ENCODE assay signal across 8 mouse cellular contexts in genomic region chr15:88864270-88865030, GRCm38 (mm10). TPM values are rescaled to one million over a fixed set of nuclear protein-coding genes. Genes with fewer than 3 reads are reported as not detected.
DNase-seq lines count a peak whose midpoint lies in the region; TF ChIP-seq lines count a peak whose summit lies in the region.

No protein-coding gene starts in this region.

- H3K4me3 ChIP-seq in layer of hippocampus, adult 2 months = peak overlapping the region; percentile 66
- peak overlapping the region; percentile 58 for H3K4me3 ChIP-seq in embryonic fibroblast, embryonic 13.5 days (ENCODE audit: insufficient read depth, low read length)

- no peak for DNase-seq in layer of hippocampus, adult 2 months (ENCODE audit: low spot score in 2 of 2)
- DNase-seq in layer of hippocampus, postnatal 36 days = no peak
- DNase-seq in adrenal gland, adult 2 months = peak; percentile 70
- peak; percentile 81 for DNase-seq in kidney, adult 11 months
- DNase-seq in lung, postnatal 10 days = peak; percentile 46
- DNase-seq in frontal cortex, postnatal 14 days (ENCODE audit: low spot score in 2 of 2) = no peak
- DNase-seq in retina, postnatal 1 day = no peak

- peak; percentile 41 for TF ChIP-seq CTCF in layer of hippocampus, adult 2 months (conservative IDR thresholded peaks at IDR 0.05)
- TF ChIP-seq CTCF in embryonic fibroblast, embryonic 13.5 days (IDR thresholded peaks at IDR 0.05; ENCODE audit: borderline replicate concordance, insufficient read depth, low read length) = no peak

- peaks cover 23% of the 10 kb centered on the region for H3K4me1 ChIP-seq in embryonic fibroblast, embryonic 13.5 days (ENCODE audit: control insufficient read depth, insufficient read depth, low read length)

- H3K27ac ChIP-seq in layer of hippocampus, adult 2 months = peak overlapping the region; percentile 97
- H3K27ac ChIP-seq in embryonic fibroblast, embryonic 13.5 days (ENCODE audit: insufficient read depth, low read length) = no peak overlapping the region

- TF ChIP-seq POLR2A in embryonic fibroblast, embryonic 13.5 days (IDR thresholded peaks at IDR 0.05; ENCODE audit: low read depth, low read length) = no peak

RNA-seq across cellular contexts. Expression of gene Pim3, which starts 2.5 kb away (rescaled TPM):
- 10 to 100 TPM; 29.9 to 37.9 TPM for total RNA-seq in layer of hippocampus, adult 2 months (2021)
- 10 to 100 TPM; 36.7 to 37.1 TPM for total RNA-seq in layer of hippocampus, postnatal 36 days (2021)
- total RNA-seq in adrenal gland, adult 2 months (2021) = 100 to 1,000 TPM in 1 of 2 experiments, 10 to 100 TPM in 1; 71.7 to 105 TPM
- 156 and 157 TPM in 2 replicates for polyA plus RNA-seq in adrenal gland, adult 2 months (2012; rRNA removed)
- polyA plus RNA-seq in embryonic fibroblast, embryonic 13.5 days (2011; ENCODE audit: insufficient read length, low read depth, missing spikeins) = 9.6 and 11.6 TPM in 2 replicates

RNA-seq across cellular contexts. Expression of gene Creld2, which starts 45.0 kb away (rescaled TPM):
- total RNA-seq in layer of hippocampus, adult 2 months (2021) = 10 to 100 TPM; 21.4 to 26.5 TPM
- 10 to 100 TPM; 29.3 to 41.6 TPM for total RNA-seq in layer of hippocampus, postnatal 36 days (2021)
- total RNA-seq in adrenal gland, adult 2 months (2021) = 10 to 100 TPM; 44.8 to 45.6 TPM
- polyA plus RNA-seq in adrenal gland, adult 2 months (2012; rRNA removed) = 25.5 and 25.7 TPM in 2 replicates
- polyA plus RNA-seq in embryonic fibroblast, embryonic 13.5 days (2011; ENCODE audit: insufficient read length, low read depth, missing spikeins) = 29.6 and 34.6 TPM in 2 replicates

RNA-seq across cellular contexts. Expression of gene Alg12, which starts 45.3 kb away (rescaled TPM):
- 10 to 100 TPM; 10.1 to 13.3 TPM for total RNA-seq in layer of hippocampus, adult 2 months (2021)
- total RNA-seq in layer of hippocampus, postnatal 36 days (2021) = 10 to 100 TPM; 13.0 to 16.3 TPM
- total RNA-seq in adrenal gland, adult 2 months (2021) = 10 to 100 TPM; 15.2 to 19.2 TPM
- polyA plus RNA-seq in adrenal gland, adult 2 months (2012; rRNA removed) = 20.4 and 21.2 TPM in 2 replicates
- polyA plus RNA-seq in embryonic fibroblast, embryonic 13.5 days (2011; ENCODE audit: insufficient read length, low read depth, missing spikeins) = 9.1 and 13.0 TPM in 2 replicates

Comparison
In these comparisons a context has a peak if more than half of its experiments do, and no peak if none do; other contexts are left out.
1. DNase-seq: peak in adrenal gland, adult 2 months (single experiment), kidney, adult 11 months (single experiment) and lung, postnatal 10 days (single experiment); none in layer of hippocampus, adult 2 months (0 of 2), layer of hippocampus, postnatal 36 days (0 of 2), frontal cortex, postnatal 14 days (0 of 2) and retina, postnatal 1 day (single experiment).